Mouse (Mus musculus): ENCODE data around the gene Uts2r. TPM values are rescaled to one million over a fixed set of nuclear protein-coding genes. Genes with fewer than 3 reads are reported as not detected.
A peak's percentile ranks its signal among the peaks of the same experiment; 100 is the strongest.

Uts2r gene
- polyA plus RNA-seq, 2 experiments: not detected

DNA sequence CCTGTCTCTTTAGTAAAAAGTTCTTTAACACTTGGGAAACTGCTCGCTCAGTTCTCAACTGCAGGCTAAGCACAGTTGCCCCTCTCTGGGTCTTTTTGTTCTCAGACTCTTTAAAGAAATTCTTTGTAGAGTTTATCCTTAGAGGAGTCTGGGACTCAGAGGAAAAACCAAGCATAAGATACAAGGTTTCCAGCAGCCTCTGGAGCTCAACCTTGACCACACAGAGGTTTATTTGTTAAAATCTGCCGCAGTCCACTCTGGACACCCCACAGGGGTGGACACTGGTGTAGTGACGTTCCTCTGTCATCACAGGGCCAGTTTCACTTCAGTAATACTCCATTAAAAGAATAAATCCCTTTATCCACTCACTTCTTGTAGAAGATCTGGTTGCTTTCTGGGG, 41.5 kb upstream of the Uts2r start, which contains the start of gene Tex19.2:
Gene Tex19.2, minus strand, starts transcription at position 101 of the 400 bp plus-strand sequence.
- DNase-seq (ENCODE audit: low read depth in 3 of 3, low spot score in 3 of 3) (no peak), ATAC-seq (ENCODE audit: insufficient read depth) (no peak)
- 71% methylated on average over 3 of the region's 3 CpGs for WGBS (ENCODE audit: insufficient replicate concordance)
- Histone ChIP-seq H3K4me1 (replicated peaks; ENCODE audit: control insufficient read depth in 2 of 2, insufficient read depth in 2 of 2, low read length in 1 of 2) (peaks cover 2% of the 10 kb centered on the region in 2 experiments; a peak in 1 of 4 replicates), H3K36me3 (replicated peaks; ENCODE audit: control insufficient read depth, insufficient read depth, low read depth) (no peaks in the 10 kb centered on the region), H3K4me3 (ENCODE audit: insufficient read depth in 1 of 2, low read depth in 2 of 2, low read length in 2 of 2) (no peak within 1 kb of the TSS), H3K27me3 (ENCODE audit: control insufficient read depth, insufficient read depth, low read length) (no peaks in the 10 kb centered on the region), H3K27ac (no peak within 1 kb of the TSS), H3K9me3 (ENCODE audit: control insufficient read depth, low read length) (no peaks in the 10 kb centered on the region), H3K9ac (replicated peaks) (no peak within 1 kb of the TSS), H3K4me2 (ENCODE audit: low read depth) (no peak within 1 kb of the TSS)
- TF ChIP-seq EP300 (IDR thresholded peaks at IDR 0.05; ENCODE audit: low read depth) (no peak), CTCF (IDR thresholded peaks at IDR 0.05; ENCODE audit: low read depth) (no peak)

DNA sequence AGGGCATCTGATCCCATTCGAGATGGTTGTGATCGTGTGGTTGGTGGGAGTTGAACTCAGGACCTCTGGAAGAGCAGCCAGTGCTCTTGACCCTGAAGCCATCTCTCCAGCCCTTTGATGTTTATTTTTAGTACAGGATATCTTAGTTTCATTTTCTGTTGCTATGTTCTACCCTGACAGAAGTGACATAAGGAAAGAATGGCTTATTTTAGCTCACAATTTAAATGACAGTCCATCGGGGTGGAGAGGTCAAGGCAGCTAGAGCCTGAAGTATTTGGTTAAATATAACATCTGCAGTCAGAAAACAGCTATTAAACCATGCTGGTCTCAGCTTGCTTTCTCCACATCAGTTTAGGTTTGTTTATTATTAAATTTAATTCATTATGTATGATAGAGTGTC, 38.9 kb upstream of the Uts2r start:
- H3K4me1 ChIP-seq (replicated peaks; ENCODE audit: control insufficient read depth in 2 of 2, insufficient read depth in 2 of 2, low read length in 1 of 2): peaks cover 6% of the 10 kb centered on the region in 2 experiments
- no peak overlapping the region for H3K4me3 ChIP-seq (ENCODE audit: insufficient read depth in 1 of 2, low read depth in 2 of 2, low read length in 2 of 2)
- H3K9ac ChIP-seq (replicated peaks): no peak overlapping the region
- WGBS (ENCODE audit: insufficient replicate concordance): 57% methylated on average over 3 of the region's 3 CpGs
- no peaks in the 10 kb centered on the region for H3K9me3 ChIP-seq (ENCODE audit: control insufficient read depth, low read length)
- ATAC-seq (ENCODE audit: insufficient read depth) (no peak), DNase-seq (ENCODE audit: low read depth in 3 of 3, low spot score in 3 of 3) (no peak)
- H3K27ac ChIP-seq: no peak overlapping the region
- H3K4me2 ChIP-seq (ENCODE audit: low read depth): no peak overlapping the region
- no peaks in the 10 kb centered on the region for H3K27me3 ChIP-seq (ENCODE audit: control insufficient read depth, insufficient read depth, low read length)
- no peak for TF ChIP-seq EP300 (IDR thresholded peaks at IDR 0.05; ENCODE audit: low read depth)
- no peak for TF ChIP-seq CTCF (IDR thresholded peaks at IDR 0.05; ENCODE audit: low read depth)
- H3K36me3 ChIP-seq (replicated peaks; ENCODE audit: control insufficient read depth, insufficient read depth, low read depth): no peaks in the 10 kb centered on the region

DNA sequence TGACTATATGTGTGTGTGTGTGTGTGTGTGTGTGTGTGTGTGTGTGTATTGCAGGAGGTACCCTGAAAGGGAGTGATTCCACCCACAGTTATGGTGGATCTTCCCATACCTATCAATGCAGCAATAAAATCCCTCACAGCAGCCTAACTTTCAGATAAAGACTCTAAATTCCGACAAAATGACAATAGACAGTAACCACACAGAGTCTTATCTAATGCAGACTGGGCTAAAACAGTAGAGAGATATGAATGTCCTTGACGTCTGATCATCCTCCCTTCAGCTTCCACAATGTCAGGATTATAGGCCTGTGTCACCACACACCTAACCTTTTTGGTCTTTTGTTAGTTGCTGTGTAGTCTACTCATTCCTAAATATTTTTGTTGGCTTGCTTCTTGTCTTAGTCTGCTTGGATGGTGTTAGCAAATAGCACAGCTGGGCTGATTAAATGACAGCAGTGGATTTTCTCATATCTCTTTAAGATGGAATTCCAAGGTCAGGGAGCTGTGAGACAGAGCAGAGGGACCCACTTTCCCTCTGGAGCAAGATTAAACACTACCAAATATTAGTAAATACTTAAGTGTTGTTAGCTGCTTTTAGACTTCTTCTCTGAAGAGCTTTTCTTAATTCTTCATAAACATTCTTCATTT, 37.9 kb upstream of the Uts2r start:
- peaks cover 6 to 8% of the 10 kb centered on the region in 2 experiments for H3K4me1 ChIP-seq (replicated peaks; ENCODE audit: control insufficient read depth in 2 of 2, insufficient read depth in 2 of 2, low read length in 1 of 2)
- no peak overlapping the region for H3K4me3 ChIP-seq (ENCODE audit: insufficient read depth in 1 of 2, low read depth in 2 of 2, low read length in 2 of 2)
- no peak overlapping the region for H3K9ac ChIP-seq (replicated peaks)
- H3K27ac ChIP-seq: no peak overlapping the region
- ATAC-seq (ENCODE audit: insufficient read depth) (no peak), DNase-seq (ENCODE audit: low read depth in 3 of 3, low spot score in 3 of 3) (no peak)
- H3K36me3 ChIP-seq (replicated peaks; ENCODE audit: control insufficient read depth, insufficient read depth, low read depth): no peaks in the 10 kb centered on the region
- no peaks in the 10 kb centered on the region for H3K9me3 ChIP-seq (ENCODE audit: control insufficient read depth, low read length)
- no peak for TF ChIP-seq EP300 (IDR thresholded peaks at IDR 0.05; ENCODE audit: low read depth)
- no peak for TF ChIP-seq CTCF (IDR thresholded peaks at IDR 0.05; ENCODE audit: low read depth)
- H3K4me2 ChIP-seq (ENCODE audit: low read depth): no peak overlapping the region
- no peaks in the 10 kb centered on the region for H3K27me3 ChIP-seq (ENCODE audit: control insufficient read depth, insufficient read depth, low read length)
- WGBS (ENCODE audit: insufficient replicate concordance): 8% methylated on average over 2 of the region's 2 CpGs

DNA sequence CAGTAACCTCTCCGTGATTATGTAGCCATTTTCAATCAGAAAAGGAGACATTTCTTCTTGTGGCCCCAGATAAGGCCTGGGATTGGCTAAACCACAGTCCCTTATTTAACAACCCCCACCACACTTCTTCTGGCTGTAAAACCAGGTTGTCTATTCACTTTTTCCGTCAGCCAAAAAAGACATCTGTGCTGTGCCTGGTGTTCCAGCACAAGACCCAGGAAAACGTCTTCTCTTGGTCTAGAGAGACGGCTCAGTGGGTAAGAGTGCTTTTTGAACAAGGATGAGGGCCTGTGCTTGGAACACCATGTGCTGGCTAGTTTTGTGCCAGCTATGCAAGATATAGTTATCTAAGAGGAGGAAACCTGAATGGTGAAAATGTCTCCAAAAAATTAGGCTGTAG, 36.6 kb upstream of the Uts2r start:
- TF ChIP-seq EP300 (IDR thresholded peaks at IDR 0.05; ENCODE audit: low read depth) (no peak), CTCF (IDR thresholded peaks at IDR 0.05; ENCODE audit: low read depth) (no peak)
- H3K4me3 ChIP-seq (ENCODE audit: insufficient read depth in 1 of 2, low read depth in 2 of 2, low read length in 2 of 2): no peak overlapping the region
- ATAC-seq (ENCODE audit: insufficient read depth) (no peak), DNase-seq (ENCODE audit: low read depth in 3 of 3, low spot score in 3 of 3) (no peak)
- 48% methylated on average over 4 of the region's 4 CpGs for WGBS (ENCODE audit: insufficient replicate concordance)
- no peak overlapping the region for H3K27ac ChIP-seq
- H3K9me3 ChIP-seq (ENCODE audit: control insufficient read depth, low read length): no peaks in the 10 kb centered on the region
- H3K36me3 ChIP-seq (replicated peaks; ENCODE audit: control insufficient read depth, insufficient read depth, low read depth): no peaks in the 10 kb centered on the region
- H3K4me1 ChIP-seq (replicated peaks; ENCODE audit: control insufficient read depth in 2 of 2, insufficient read depth in 2 of 2, low read length in 1 of 2): peaks cover 6 to 8% of the 10 kb centered on the region in 2 experiments
- H3K4me2 ChIP-seq (ENCODE audit: low read depth): no peak overlapping the region
- no peaks in the 10 kb centered on the region for H3K27me3 ChIP-seq (ENCODE audit: control insufficient read depth, insufficient read depth, low read length)
- H3K9ac ChIP-seq (replicated peaks): no peak overlapping the region

DNA sequence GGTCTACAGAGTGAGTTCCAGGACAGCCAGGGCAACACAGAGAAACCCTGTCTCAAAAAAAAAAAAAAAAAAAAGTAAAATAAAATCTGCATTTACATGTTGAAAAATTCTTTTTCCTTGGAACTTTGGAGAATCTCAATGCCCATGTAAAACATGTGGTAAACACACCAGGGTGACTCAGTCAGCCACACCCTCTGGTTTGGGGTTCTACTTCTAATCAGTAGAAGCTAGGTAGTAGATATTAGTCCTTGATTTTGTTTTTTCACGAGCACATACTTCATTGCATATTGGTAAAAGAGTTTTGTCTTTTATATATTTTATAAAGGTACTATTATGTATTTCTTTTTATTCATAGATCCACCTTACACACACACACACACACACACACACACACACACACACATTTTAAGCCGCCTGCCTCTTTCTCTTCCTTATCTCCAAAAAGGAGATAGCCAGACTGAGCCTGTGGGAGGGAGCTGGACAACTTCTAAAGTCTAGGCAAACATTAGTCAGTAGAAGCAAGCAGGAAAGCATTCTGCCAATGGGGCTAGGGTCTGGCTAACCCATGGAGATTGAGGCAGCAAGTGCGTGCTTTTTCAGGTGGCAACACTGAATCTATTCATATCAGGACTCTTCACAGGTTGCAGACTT, 34.4 kb upstream of the Uts2r start:
- no peak overlapping the region for H3K4me3 ChIP-seq (ENCODE audit: insufficient read depth in 1 of 2, low read depth in 2 of 2, low read length in 2 of 2)
- no peak overlapping the region for H3K27ac ChIP-seq
- H3K9ac ChIP-seq (replicated peaks): no peak overlapping the region
- 0 out of 2 replicates have a peak, but pooled peaks have one; percentile 33 for ATAC-seq (ENCODE audit: insufficient read depth)
- no peak for DNase-seq (ENCODE audit: low read depth in 3 of 3, low spot score in 3 of 3)
- TF ChIP-seq EP300 (IDR thresholded peaks at IDR 0.05; ENCODE audit: low read depth) (no peak), CTCF (IDR thresholded peaks at IDR 0.05; ENCODE audit: low read depth) (no peak)
- peaks cover 6 to 8% of the 10 kb centered on the region in 2 experiments for H3K4me1 ChIP-seq (replicated peaks; ENCODE audit: control insufficient read depth in 2 of 2, insufficient read depth in 2 of 2, low read length in 1 of 2)
- H3K27me3 ChIP-seq (ENCODE audit: control insufficient read depth, insufficient read depth, low read length): no peaks in the 10 kb centered on the region
- no peaks in the 10 kb centered on the region for H3K36me3 ChIP-seq (replicated peaks; ENCODE audit: control insufficient read depth, insufficient read depth, low read depth)
- no peaks in the 10 kb centered on the region for H3K9me3 ChIP-seq (ENCODE audit: control insufficient read depth, low read length)
- no peak overlapping the region for H3K4me2 ChIP-seq (ENCODE audit: low read depth)
- WGBS (ENCODE audit: insufficient replicate concordance): 25% methylated on average over 3 of the region's 3 CpGs

Measured in liver, embryonic 14.5 days (tissue).